ENCODE assay signal across 10 mouse cellular contexts in the genomic region with DNA sequence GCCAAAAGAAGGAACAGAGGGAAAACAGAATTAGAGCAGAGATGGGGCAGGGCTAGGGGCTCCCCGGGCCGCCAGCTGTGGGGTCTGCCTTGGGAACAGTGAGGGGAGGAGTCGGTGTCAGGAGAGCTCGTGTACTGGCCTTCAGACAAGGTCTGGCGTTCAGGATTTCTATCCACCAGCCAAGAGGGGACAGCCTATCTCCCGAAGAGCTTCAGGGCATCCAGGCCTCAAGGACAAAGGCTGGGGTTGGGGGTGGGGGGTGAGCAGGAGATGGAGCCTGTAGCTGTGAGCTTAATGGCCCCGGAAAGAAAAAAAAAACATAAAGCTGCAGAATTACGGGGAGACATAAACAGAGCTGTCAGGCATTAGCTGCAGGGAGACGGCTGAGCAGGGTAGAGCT. TPM values are rescaled to one million over a fixed set of nuclear protein-coding genes. Genes with fewer than 3 reads are reported as not detected.
A peak's percentile ranks its signal among the peaks of the same experiment; 100 is the strongest.
DNase-seq lines count a peak whose midpoint lies in the region; ATAC-seq and TF ChIP-seq lines count a peak whose summit lies in the region.
"Had no signal": no experiment of that assay in that cellular context is flagged by ENCODE, and none has a peak within 500 bp of the region (broad histone marks: within the 10 kb centered on the region; RNA-seq: fewer than 3 reads in every experiment).

No protein-coding gene starts in this region.

- H3K27ac ChIP-seq in kidney, embryonic 15.5 days = peak overlapping the region; percentile 19; the same call in 1 of the 2 replicates
- H3K27ac ChIP-seq in embryonic facial prominence, embryonic 11.5 days (replicated peaks; ENCODE audit: low read depth, low read length) = no peak overlapping the region
- peak overlapping the region; percentile 79 for H3K27ac ChIP-seq in heart, embryonic 16.5 days (ENCODE audit: low read length)
- peak overlapping the region; percentile 67 for H3K27ac ChIP-seq in midbrain, postnatal 0 days (ENCODE audit: low read depth, low read length)

- no peak for DNase-seq in kidney, adult 8-10 months
- no peak for DNase-seq in embryonic facial prominence, embryonic 11.5 days (ENCODE audit: low spot score)
- DNase-seq in midbrain, postnatal 0 days (ENCODE audit: low spot score) = no peak
- no peak for DNase-seq in adipocyte (ENCODE audit: low spot score)
- no peak for DNase-seq in lung, postnatal 36 days
- DNase-seq: layer of hippocampus, postnatal 36 days; thymus, postnatal 25 days had no signal

- no peak for ATAC-seq in kidney, embryonic 15.5 days (replicated peaks; ENCODE audit: low FRiP score)
- no peak for ATAC-seq in embryonic facial prominence, embryonic 11.5 days (replicated peaks; ENCODE audit: insufficient number of reproducible peaks, low FRiP score, low TSS enrichment, low read depth)
- peak; percentile 52; the same call in 1 of the 2 replicates for ATAC-seq in heart, embryonic 16.5 days (replicated peaks; ENCODE audit: extremely low read depth, insufficient read depth, low FRiP score)
- no peak for ATAC-seq in midbrain, postnatal 0 days (ENCODE audit: low FRiP score)
- no peak for ATAC-seq in inflammation-experienced regulatory T-cells, adult 6 months

- no peaks in the 10 kb centered on the region for H3K9me3 ChIP-seq in kidney, embryonic 15.5 days (replicated peaks)
- H3K9me3 ChIP-seq in embryonic facial prominence, embryonic 11.5 days (replicated peaks; ENCODE audit: control insufficient read depth, low read length) = no peaks in the 10 kb centered on the region
- H3K9me3 ChIP-seq in heart, embryonic 16.5 days (replicated peaks; ENCODE audit: control insufficient read depth, low read length) = no peaks in the 10 kb centered on the region
- H3K9me3 ChIP-seq in midbrain, postnatal 0 days (ENCODE audit: low read length) = no peaks in the 10 kb centered on the region

- 15% methylated on average over 9 of the region's 9 CpGs for WGBS in kidney, embryonic 15.5 days
- 30% methylated on average over 9 of the region's 9 CpGs for WGBS in embryonic facial prominence, embryonic 11.5 days
- 20% methylated on average over 9 of the region's 9 CpGs for WGBS in heart, embryonic 16.5 days
- 16% methylated on average over 9 of the region's 9 CpGs for WGBS in midbrain, postnatal 0 days

- TF ChIP-seq CTCF in midbrain, postnatal 0 days (IDR thresholded peaks at IDR 0.05) = no peak

- 0 out of 2 replicates have a peak overlapping the region, but pooled peaks have one; percentile 10 for H3K9ac ChIP-seq in kidney, embryonic 15.5 days
- peak overlapping the region; percentile 22 for H3K9ac ChIP-seq in embryonic facial prominence, embryonic 11.5 days (replicated peaks; ENCODE audit: low read length)
- peak overlapping the region; percentile 41 for H3K9ac ChIP-seq in heart, embryonic 16.5 days (ENCODE audit: low read length)
- H3K9ac ChIP-seq in midbrain, postnatal 0 days (replicated peaks; ENCODE audit: low read length, poor library complexity, severe bottlenecking) = peak overlapping the region; percentile 24; the same call in 1 of the 2 replicates

- H3K36me3 ChIP-seq in kidney, embryonic 15.5 days = 0 out of 2 replicates have a peak, but pooled peaks cover 9% of the 10 kb centered on the region
- H3K36me3 ChIP-seq in embryonic facial prominence, embryonic 11.5 days (replicated peaks; ENCODE audit: control insufficient read depth, insufficient read depth, low read depth, low read length) = no peaks in the 10 kb centered on the region; the same call in 1 of the 2 replicates
- H3K36me3 ChIP-seq in heart, embryonic 16.5 days (ENCODE audit: control insufficient read depth, insufficient read depth) = no peaks in the 10 kb centered on the region
- H3K36me3 ChIP-seq in midbrain, postnatal 0 days (ENCODE audit: insufficient read depth, low read length) = no peaks in the 10 kb centered on the region; the same call in 1 of the 2 replicates

- H3K4me2 ChIP-seq in kidney, embryonic 15.5 days = no peak overlapping the region
- H3K4me2 ChIP-seq in embryonic facial prominence, embryonic 11.5 days (ENCODE audit: low read depth, low read length) = no peak overlapping the region
- H3K4me2 ChIP-seq in heart, embryonic 16.5 days (ENCODE audit: low read depth, low read length) = 0 out of 2 replicates have a peak overlapping the region, but pooled peaks have one; percentile 4
- H3K4me2 ChIP-seq in midbrain, postnatal 0 days (ENCODE audit: low read depth, low read length, poor library complexity, severe bottlenecking) = peak overlapping the region; percentile 15; the same call in 1 of the 2 replicates

- H3K4me3 ChIP-seq in kidney, embryonic 15.5 days (replicated peaks) = no peak overlapping the region
- H3K4me3 ChIP-seq in embryonic facial prominence, embryonic 11.5 days (ENCODE audit: low read depth, low read length) = no peak overlapping the region
- no peak overlapping the region for H3K4me3 ChIP-seq in heart, embryonic 16.5 days (ENCODE audit: low read length)
- no peak overlapping the region for H3K4me3 ChIP-seq in midbrain, postnatal 0 days (ENCODE audit: low read depth, low read length)

- no peaks in the 10 kb centered on the region for H3K27me3 ChIP-seq in kidney, embryonic 15.5 days
- no peaks in the 10 kb centered on the region for H3K27me3 ChIP-seq in embryonic facial prominence, embryonic 11.5 days (ENCODE audit: control insufficient read depth, insufficient read depth, low read length)
- no peaks in the 10 kb centered on the region for H3K27me3 ChIP-seq in heart, embryonic 16.5 days (ENCODE audit: control insufficient read depth, insufficient read depth, low read length)
- no peaks in the 10 kb centered on the region for H3K27me3 ChIP-seq in midbrain, postnatal 0 days (ENCODE audit: insufficient read depth, low read length)

- H3K4me1 ChIP-seq in kidney, embryonic 15.5 days = peaks cover 74% of the 10 kb centered on the region
- H3K4me1 ChIP-seq in embryonic facial prominence, embryonic 11.5 days (ENCODE audit: control insufficient read depth, insufficient read depth, low read length) = peaks cover 7% of the 10 kb centered on the region
- peaks cover 71% of the 10 kb centered on the region for H3K4me1 ChIP-seq in heart, embryonic 16.5 days (ENCODE audit: control insufficient read depth, insufficient read depth, low read length)
- H3K4me1 ChIP-seq in midbrain, postnatal 0 days (ENCODE audit: insufficient read depth, low read length) = peaks cover 28% of the 10 kb centered on the region

RNA-seq across cellular contexts. Expression of a gene that starts 53.6 kb away (rescaled TPM):
- polyA plus RNA-seq in kidney, embryonic 15.5 days (2015; fragmentation: Nextera tagmentation; extraction: Ambion mirVana) = 56.3 and 60.0 TPM in 2 replicates
- 45.1 and 46.7 TPM in 2 replicates for polyA plus RNA-seq in embryonic facial prominence, embryonic 11.5 days (2014; fragmentation: Nextera tagmentation; extraction: Ambion mirVana)
- polyA plus RNA-seq in heart, embryonic 16.5 days (2015; fragmentation: Nextera tagmentation; extraction: Ambion mirVana) = 36.1 and 47.0 TPM in 2 replicates
- total RNA-seq in midbrain, postnatal 0 days (2014; rRNA removed) = 77.1 and 96.5 TPM in 2 replicates
- 34.5 and 38.1 TPM in 2 replicates for polyA plus RNA-seq in midbrain, postnatal 0 days (2015; fragmentation: Nextera tagmentation; extraction: Ambion mirVana)
- 10 to 100 TPM; 21.7 to 26.7 (median 24.3) TPM for polyA plus RNA-seq in inflammation-experienced regulatory T-cells, adult 6 months (2017; shearing (Covaris generic))

Comparison
In these comparisons a context has a peak if more than half of its experiments do, and no peak if none do; other contexts are left out.
1. H3K4me2 ChIP-seq: peak in heart, embryonic 16.5 days (single experiment) and midbrain, postnatal 0 days (single experiment); none in kidney, embryonic 15.5 days (single experiment) and embryonic facial prominence, embryonic 11.5 days (single experiment).
2. Peak in every context shown above with its lines, with median percentiles within 50 percentile points of each other: H3K9ac ChIP-seq.